Mouse (Mus musculus): ENCODE measurements at regions not wholly inside any gene's neighbourhood (a gene's known extent, or its start where the extent isn't known, plus 50 kb on each side); places are given as distances from the start of the nearest gene placed in this dataset.

DNA sequence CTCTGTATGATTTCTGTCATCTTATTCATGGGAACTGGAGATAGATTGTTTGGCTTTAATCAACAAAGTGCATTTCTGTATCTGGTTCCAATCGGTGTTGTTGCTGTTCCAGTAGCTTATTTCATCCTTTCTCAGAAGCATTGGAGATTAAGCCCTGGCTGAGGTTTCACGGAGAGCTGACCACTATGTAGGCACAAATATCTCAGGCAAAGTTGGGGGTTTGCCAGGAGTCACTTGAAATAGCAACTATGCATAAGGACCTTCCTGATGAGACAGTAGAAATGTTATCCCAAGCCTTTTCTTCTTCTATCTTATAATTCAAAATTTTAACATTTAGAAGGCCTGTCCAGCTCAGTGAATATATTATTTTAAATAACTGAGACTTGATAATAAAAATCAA lies 268.0 kb upstream of the Klf12 start:
- Histone ChIP-seq H3K9me3 (ENCODE audit: low read depth, low read length) (no peaks in the 10 kb centered on the region), H3K4me2 (no peak overlapping the region), H3K36me3 (ENCODE audit: insufficient read depth) (no peaks in the 10 kb centered on the region), H3K27me3 (ENCODE audit: insufficient read depth, low read length) (no peaks in the 10 kb centered on the region), H3K27ac (ENCODE audit: low read depth) (no peak overlapping the region), H3K4me3 (ENCODE audit: low read depth, low read length) (no peak overlapping the region), H3K4me1 (ENCODE audit: insufficient read depth) (no peaks in the 10 kb centered on the region), H3K9ac (no peak overlapping the region)
- ATAC-seq (ENCODE audit: insufficient read depth), result no peak
- WGBS, result 43% methylated on average over 2 of the region's 2 CpGs
- DNase-seq, result peak; percentile 54
- TF ChIP-seq CTCF (IDR thresholded peaks at IDR 0.05; ENCODE audit: low read depth), result no peak

DNA sequence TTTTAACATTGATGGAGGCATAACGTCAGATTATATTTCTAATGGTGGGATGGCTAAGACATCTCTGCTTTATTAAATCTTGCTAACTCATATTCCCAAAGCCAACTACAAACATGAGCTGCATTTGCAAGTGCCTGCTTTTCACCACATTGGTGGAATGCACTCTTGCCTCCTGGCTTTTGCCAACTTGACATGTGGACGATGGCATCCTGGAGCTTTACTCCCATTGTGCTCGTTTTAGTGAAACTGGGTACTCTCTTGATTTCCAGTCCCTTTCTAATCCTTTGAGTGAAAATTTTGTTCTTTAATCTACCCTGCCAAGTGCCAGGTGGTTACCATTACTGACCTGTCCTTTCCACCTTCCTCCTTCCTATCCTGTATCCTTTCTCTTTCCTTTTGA lies 265.8 kb upstream of the Klf12 start:
- Histone ChIP-seq H3K9me3 (ENCODE audit: low read depth, low read length) (no peaks in the 10 kb centered on the region), H3K27ac (ENCODE audit: low read depth) (no peak overlapping the region), H3K27me3 (ENCODE audit: insufficient read depth, low read length) (no peaks in the 10 kb centered on the region), H3K36me3 (ENCODE audit: insufficient read depth) (no peaks in the 10 kb centered on the region), H3K4me1 (ENCODE audit: insufficient read depth) (no peaks in the 10 kb centered on the region), H3K9ac (no peak overlapping the region), H3K4me3 (ENCODE audit: low read depth, low read length) (no peak overlapping the region), H3K4me2 (no peak overlapping the region)
- no peak for TF ChIP-seq CTCF (IDR thresholded peaks at IDR 0.05; ENCODE audit: low read depth)
- DNase-seq, result no peak
- ATAC-seq (ENCODE audit: insufficient read depth), result no peak
- WGBS, result 75% methylated on average over 3 of the region's 3 CpGs

DNA sequence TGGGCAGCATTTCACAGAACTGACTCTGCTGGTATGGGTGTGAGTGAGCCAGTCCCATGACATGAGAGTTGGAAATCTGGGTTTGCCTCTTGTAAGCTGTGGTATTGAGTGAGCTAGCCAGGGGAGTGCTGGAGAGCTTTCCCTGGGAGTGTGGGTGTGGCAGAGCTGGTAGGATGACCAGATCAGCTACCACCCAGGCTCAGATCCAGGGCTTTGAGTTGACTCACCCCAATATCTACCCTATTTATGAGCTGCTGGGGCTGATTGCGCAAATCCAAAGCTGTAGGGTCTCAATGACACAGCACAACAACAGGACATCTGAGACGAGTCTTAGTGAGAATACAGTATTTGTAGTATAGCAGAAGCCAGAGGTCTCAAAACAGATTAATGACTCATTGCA lies 245.7 kb upstream of the Klf12 start:
- H3K36me3 ChIP-seq (ENCODE audit: insufficient read depth), result no peaks in the 10 kb centered on the region
- no peak overlapping the region for H3K9ac ChIP-seq
- no peaks in the 10 kb centered on the region for H3K27me3 ChIP-seq (ENCODE audit: insufficient read depth, low read length)
- H3K9me3 ChIP-seq (ENCODE audit: low read depth, low read length), result no peaks in the 10 kb centered on the region
- TF ChIP-seq CTCF (IDR thresholded peaks at IDR 0.05; ENCODE audit: low read depth), result no peak
- peak; percentile 31; the same call in 1 of the 2 replicates for ATAC-seq (ENCODE audit: insufficient read depth)
- H3K4me1 ChIP-seq (ENCODE audit: insufficient read depth), result no peaks in the 10 kb centered on the region
- H3K27ac ChIP-seq (ENCODE audit: low read depth), result no peak overlapping the region
- H3K4me3 ChIP-seq (ENCODE audit: low read depth, low read length), result no peak overlapping the region
- no peak overlapping the region for H3K4me2 ChIP-seq
- peak; percentile 9 for DNase-seq
- 77% methylated on average over 2 of the region's 2 CpGs for WGBS

DNA sequence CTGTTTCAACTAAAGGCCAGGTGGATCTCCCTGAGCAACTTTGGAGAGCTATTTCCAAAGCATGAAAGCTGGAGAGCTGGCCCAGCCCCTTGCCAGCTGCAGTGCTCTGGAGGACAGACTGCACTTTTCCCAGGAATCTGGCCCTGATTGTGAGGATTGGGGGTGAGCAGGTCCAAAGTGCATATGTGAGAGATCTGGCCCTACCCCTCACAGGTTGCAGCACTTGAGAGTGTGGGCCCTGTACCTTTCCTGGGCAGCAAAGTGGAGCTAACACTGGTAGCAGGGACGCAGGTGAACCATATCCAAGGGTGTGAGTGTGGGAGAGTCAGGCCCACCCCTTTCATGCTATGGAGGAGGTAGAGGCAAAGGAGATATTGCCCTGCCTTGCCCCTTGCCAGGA lies 245.3 kb upstream of the Klf12 start:
- H3K27me3 ChIP-seq (ENCODE audit: insufficient read depth, low read length), result no peaks in the 10 kb centered on the region
- no peak overlapping the region for H3K9ac ChIP-seq
- H3K9me3 ChIP-seq (ENCODE audit: low read depth, low read length), result no peaks in the 10 kb centered on the region
- H3K36me3 ChIP-seq (ENCODE audit: insufficient read depth), result no peaks in the 10 kb centered on the region
- TF ChIP-seq CTCF (IDR thresholded peaks at IDR 0.05; ENCODE audit: low read depth), result no peak
- DNase-seq (no peak), ATAC-seq (ENCODE audit: insufficient read depth) (no peak)
- no peak overlapping the region for H3K4me3 ChIP-seq (ENCODE audit: low read depth, low read length)
- no peak overlapping the region for H3K27ac ChIP-seq (ENCODE audit: low read depth)
- WGBS, result 80% methylated on average over 1 of the region's 1 CpGs
- H3K4me2 ChIP-seq, result no peak overlapping the region
- no peaks in the 10 kb centered on the region for H3K4me1 ChIP-seq (ENCODE audit: insufficient read depth)

DNA sequence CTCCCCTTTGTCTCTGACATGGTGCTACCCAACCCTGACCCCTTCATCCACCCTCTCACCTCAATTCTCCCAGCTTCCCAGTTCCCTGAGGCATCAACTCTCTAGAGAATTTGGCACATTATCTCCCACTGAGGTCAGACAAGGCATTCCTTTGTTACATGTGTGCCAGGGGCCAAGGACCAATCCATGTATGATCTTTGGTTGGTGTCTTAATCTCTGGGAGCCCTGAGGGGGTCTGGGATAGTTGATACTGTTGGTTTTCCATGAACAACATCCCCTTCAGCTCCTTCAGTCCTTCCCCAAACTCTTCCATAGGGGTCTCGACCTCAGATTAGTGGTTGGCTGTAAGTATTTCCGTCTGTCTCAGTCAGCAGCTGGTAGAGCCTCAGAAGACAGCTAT lies 224.9 kb upstream of the Klf12 start:
- Histone ChIP-seq H3K27me3 (ENCODE audit: insufficient read depth, low read length) (no peaks in the 10 kb centered on the region), H3K9me3 (ENCODE audit: low read depth, low read length) (no peaks in the 10 kb centered on the region), H3K9ac (no peak overlapping the region), H3K4me3 (ENCODE audit: low read depth, low read length) (no peak overlapping the region), H3K4me1 (ENCODE audit: insufficient read depth) (no peaks in the 10 kb centered on the region), H3K4me2 (no peak overlapping the region), H3K36me3 (ENCODE audit: insufficient read depth) (no peaks in the 10 kb centered on the region), H3K27ac (ENCODE audit: low read depth) (no peak overlapping the region)
- no peak for ATAC-seq (ENCODE audit: insufficient read depth)
- DNase-seq, result peak; percentile 7
- WGBS, result 54% methylated on average over 2 of the region's 2 CpGs
- TF ChIP-seq CTCF (IDR thresholded peaks at IDR 0.05; ENCODE audit: low read depth), result no peak

DNA sequence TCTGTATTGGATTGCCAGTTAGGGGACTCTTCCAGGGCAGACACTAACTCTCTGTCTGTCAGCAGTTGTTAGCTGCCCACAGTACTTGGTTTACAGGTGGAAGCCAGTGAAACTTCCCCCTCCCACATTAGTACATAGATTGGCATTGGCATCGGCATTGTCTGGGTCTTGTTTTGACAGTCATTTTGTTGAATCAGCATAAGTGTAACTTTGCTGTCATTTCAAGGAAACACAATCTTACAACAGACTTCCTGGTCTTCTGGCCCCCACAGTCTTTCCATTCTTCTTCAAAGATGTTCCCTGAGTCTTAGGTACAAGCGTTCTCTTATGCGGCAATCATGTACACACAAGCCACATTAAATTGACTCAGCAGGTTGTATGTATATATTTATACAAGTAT lies 223.6 kb upstream of the Klf12 start:
- ATAC-seq (ENCODE audit: insufficient read depth), result no peak
- Histone ChIP-seq H3K9ac (no peak overlapping the region), H3K9me3 (ENCODE audit: low read depth, low read length) (no peaks in the 10 kb centered on the region), H3K36me3 (ENCODE audit: insufficient read depth) (no peaks in the 10 kb centered on the region), H3K4me1 (ENCODE audit: insufficient read depth) (no peaks in the 10 kb centered on the region), H3K4me2 (no peak overlapping the region), H3K27ac (ENCODE audit: low read depth) (no peak overlapping the region), H3K27me3 (ENCODE audit: insufficient read depth, low read length) (no peaks in the 10 kb centered on the region), H3K4me3 (ENCODE audit: low read depth, low read length) (no peak overlapping the region)
- DNase-seq, result no peak
- 75% methylated on average over 3 of the region's 3 CpGs for WGBS
- no peak for TF ChIP-seq CTCF (IDR thresholded peaks at IDR 0.05; ENCODE audit: low read depth)

DNA sequence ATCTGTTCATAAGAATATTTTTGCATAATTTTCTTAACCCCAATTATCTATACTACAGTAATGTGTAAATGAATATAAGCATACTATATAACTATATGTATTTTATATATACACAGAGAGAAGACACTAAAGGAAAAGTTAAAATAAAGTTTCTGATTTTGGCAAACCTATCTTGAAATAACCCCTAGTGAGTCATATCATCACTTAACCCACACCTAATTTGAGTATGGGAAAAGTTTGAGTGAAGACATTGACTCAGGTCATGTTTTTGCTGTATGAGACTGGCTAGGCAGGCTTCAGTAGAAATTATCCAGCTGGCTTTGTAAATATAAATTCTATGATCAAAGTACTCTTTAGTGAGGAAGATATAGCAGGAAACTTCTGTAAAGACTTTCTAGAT lies 223.1 kb upstream of the Klf12 start:
- no peaks in the 10 kb centered on the region for H3K36me3 ChIP-seq (ENCODE audit: insufficient read depth)
- no peak overlapping the region for H3K4me3 ChIP-seq (ENCODE audit: low read depth, low read length)
- H3K4me2 ChIP-seq, result no peak overlapping the region
- H3K27ac ChIP-seq (ENCODE audit: low read depth), result no peak overlapping the region
- no peak overlapping the region for H3K9ac ChIP-seq
- TF ChIP-seq CTCF (IDR thresholded peaks at IDR 0.05; ENCODE audit: low read depth), result no peak
- no peaks in the 10 kb centered on the region for H3K27me3 ChIP-seq (ENCODE audit: insufficient read depth, low read length)
- H3K9me3 ChIP-seq (ENCODE audit: low read depth, low read length), result no peaks in the 10 kb centered on the region
- H3K4me1 ChIP-seq (ENCODE audit: insufficient read depth), result no peaks in the 10 kb centered on the region
- ATAC-seq (ENCODE audit: insufficient read depth) (no peak), DNase-seq (peak; percentile 30)

DNA sequence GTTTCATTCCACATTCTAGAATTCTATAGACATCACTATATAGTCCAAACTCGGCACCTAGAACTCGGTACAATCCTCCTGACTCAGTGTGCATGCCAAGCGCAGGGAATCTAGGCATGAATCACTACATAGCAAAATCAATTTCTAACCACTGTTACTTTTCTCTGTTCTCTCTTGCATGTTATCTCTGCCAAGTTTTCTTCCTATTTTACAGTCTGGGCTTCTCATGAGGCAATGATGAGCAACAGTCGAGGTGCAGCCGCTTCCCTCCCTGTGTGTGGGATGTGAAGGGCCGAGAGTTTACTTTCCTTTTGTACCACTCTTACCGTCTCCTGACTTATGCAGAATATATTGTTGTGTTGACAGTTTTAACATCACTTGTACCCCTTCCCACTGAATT lies 204.4 kb upstream of the Klf12 start:
- WGBS, result 85% methylated on average over 7 of the region's 7 CpGs
- no peak for TF ChIP-seq CTCF (IDR thresholded peaks at IDR 0.05; ENCODE audit: low read depth)
- DNase-seq, result no peak

More for the DNA sequence above, 204.4 kb upstream of the Klf12 start:
- Histone ChIP-seq H3K9me3 (ENCODE audit: low read depth, low read length) (no peaks in the 10 kb centered on the region), H3K4me3 (ENCODE audit: low read depth, low read length) (no peak overlapping the region), H3K27me3 (ENCODE audit: insufficient read depth, low read length) (no peaks in the 10 kb centered on the region), H3K4me1 (ENCODE audit: insufficient read depth) (no peaks in the 10 kb centered on the region), H3K9ac (no peak overlapping the region), H3K27ac (ENCODE audit: low read depth) (no peak overlapping the region), H3K36me3 (ENCODE audit: insufficient read depth) (no peaks in the 10 kb centered on the region), H3K4me2 (no peak overlapping the region)
- ATAC-seq (ENCODE audit: insufficient read depth), result no peak

All from lung, embryonic 14.5 days (tissue).